20 mouse cellular contexts compared by ENCODE assay signal in genomic region chr5:3669938-3670554, GRCm38 (mm10). TPM values are rescaled to one million over a fixed set of nuclear protein-coding genes. Genes with fewer than 3 reads are reported as not detected.
DNase-seq lines count a peak whose midpoint lies in the region; ATAC-seq and TF ChIP-seq lines count a peak whose summit lies in the region.
"Had no signal": no experiment of that assay in that cellular context is flagged by ENCODE, and none has a peak within 500 bp of the region (broad histone marks: within the 10 kb centered on the region; RNA-seq: fewer than 3 reads in every experiment).

No protein-coding gene starts in this region.

- H3K27me3 ChIP-seq in G1E (ENCODE audit: insufficient read depth, low read length): peaks cover 29% of the 10 kb centered on the region
- H3K27me3 ChIP-seq: forebrain, embryonic 12.5 days; midbrain, embryonic 13.5 days had no signal

- no peaks in the 10 kb centered on the region for H3K9me3 ChIP-seq in G1E (replicated peaks)
- H3K9me3 ChIP-seq: forebrain, embryonic 12.5 days; midbrain, embryonic 13.5 days had no signal

- H3K36me3 ChIP-seq in G1E (replicated peaks): no peaks in the 10 kb centered on the region
- H3K36me3 ChIP-seq: forebrain, embryonic 12.5 days; midbrain, embryonic 13.5 days had no signal

- DNase-seq in CD4-positive, CD25-positive, alpha-beta regulatory T cell, adult 2 months (ENCODE audit: low read depth, low spot score): peak; percentile 38
- peak; percentile 6 for DNase-seq in G1E (ENCODE audit: low spot score)
- peak; percentile 59 for DNase-seq in induced T-regulatory cell, adult 2 months (ENCODE audit: low read depth)
- no peak for DNase-seq in kidney, postnatal 10 days
- no peak for DNase-seq in ovary, adult 18-20 months (ENCODE audit: low spot score)
- no peak for DNase-seq in lung, postnatal 4 days
- DNase-seq: cerebellum, postnatal 10 days; kidney, adult 2 months; lung, embryonic 14.5 days had no signal

- H3K4me3 ChIP-seq in G1E (ENCODE audit: low read depth, low read length): no peak overlapping the region
- H3K4me3 ChIP-seq: forebrain, embryonic 12.5 days; midbrain, embryonic 13.5 days had no signal

- no peak for TF ChIP-seq CTCF in G1E (IDR thresholded peaks at IDR 0.05; ENCODE audit: low read depth, low read length)

- H3K4me1 ChIP-seq in G1E (ENCODE audit: insufficient read depth, low read depth, low read length): peaks cover 23% of the 10 kb centered on the region
- H3K4me1 ChIP-seq: forebrain, embryonic 12.5 days; midbrain, embryonic 13.5 days had no signal

- ATAC-seq in G1E (ENCODE audit: extremely low read depth, insufficient number of reproducible peaks, low FRiP score, poor library complexity, severe bottlenecking): peak; percentile 70
- ATAC-seq in megakaryocyte-erythroid progenitor cell, adult 5-6 weeks (replicated peaks; ENCODE audit: low FRiP score, low TSS enrichment, poor library complexity, severe bottlenecking): peak; percentile 68
- ATAC-seq: midbrain, embryonic 13.5 days had no signal

RNA-seq across cellular contexts. Expression of gene Gatad1, which starts 13.1 kb away (rescaled TPM):
- total RNA-seq in G1E (2014; fragmentation: Nextera tagmentation): 202 and 212 TPM in 2 replicates
- 202 and 227 TPM in 2 replicates for total RNA-seq in G1E (2017)
- polyA plus RNA-seq in G1E (2012): 60.2 and 81.6 TPM in 2 replicates
- 95.7 and 101 TPM in 2 replicates for total RNA-seq in megakaryocyte-erythroid progenitor cell, adult 5-6 weeks (2014; fragmentation: Nextera tagmentation)
- total RNA-seq in megakaryocyte-erythroid progenitor cell, adult 5-6 weeks (2017): 183 and 187 TPM in 2 replicates

RNA-seq across cellular contexts. Expression of gene Tmbim7, which starts 19.1 kb away (rescaled TPM):
- total RNA-seq in G1E (2014; fragmentation: Nextera tagmentation) (not detected in 2 replicates), G1E (2017) (not detected in 2 replicates)
- polyA plus RNA-seq in G1E (2012): not detected in 2 replicates
- total RNA-seq in megakaryocyte-erythroid progenitor cell, adult 5-6 weeks (2014; fragmentation: Nextera tagmentation): 0.94 and 1.4 TPM in 2 replicates
- not detected in 2 replicates for total RNA-seq in megakaryocyte-erythroid progenitor cell, adult 5-6 weeks (2017)
- total RNA-seq: adrenal gland, adult 18-20 months; ES-E14; gastrocnemius, adult 8-10 months; layer of hippocampus, adult 18-20 months; left cerebral cortex, postnatal 14 days had no signal
- polyA plus RNA-seq: embryonic facial prominence, embryonic 14.5 days; forebrain, embryonic 12.5 days; hindbrain, embryonic 11.5 days; kidney, adult 2 months; lung, embryonic 14.5 days; midbrain, embryonic 13.5 days; neural tube, embryonic 11.5 days had no signal

Comparison
In these comparisons a context has a peak if more than half of its experiments do, and no peak if none do; other contexts are left out.
1. DNase-seq: peak in CD4-positive, CD25-positive, alpha-beta regulatory T cell, adult 2 months (single experiment), G1E (single experiment) and induced T-regulatory cell, adult 2 months (single experiment); none in kidney, postnatal 10 days (single experiment), ovary, adult 18-20 months (single experiment) and lung, postnatal 4 days (0 of 2).